Mouse (Mus musculus): ENCODE results near the gene Fhod1. TPM values are rescaled to one million over a fixed set of nuclear protein-coding genes. Genes with fewer than 3 reads are reported as not detected.

The Fhod1 gene
- polyA plus RNA-seq, 1 experiment from 2014 or later: 0.63 TPM

- Histone ChIP-seq H3K27ac (replicated peaks) (no peak overlapping the region), H3K36me3 (no peaks in the 10 kb centered on the region), H3K4me1 (replicated peaks) (peaks cover 43% of the 10 kb centered on the region), H3K27me3 (peaks cover 16% of the 10 kb centered on the region), H3K4me3 (peak overlapping the region; percentile 72), H3K4me2 (peak overlapping the region; percentile 96), H3K9ac (peak overlapping the region; percentile 81), H3K9me3 (no peaks in the 10 kb centered on the region)
- WGBS: 2% methylated on average over 34 of the region's 34 CpGs
- ATAC-seq (ENCODE audit: low read depth): peak; percentile 10
Observed at GRCm38 (mm10) chr8:105346611-105347427, 934 bp downstream of the Fhod1 start.

GRCm38 (mm10) chr8:105345061-105345975 lies 2.4 kb downstream of the Fhod1 start:
- Histone ChIP-seq H3K36me3 (no peaks in the 10 kb centered on the region), H3K27ac (replicated peaks) (no peak overlapping the region), H3K4me2 (no peak overlapping the region), H3K9ac (no peak overlapping the region), H3K4me3 (no peak overlapping the region), H3K9me3 (no peaks in the 10 kb centered on the region), H3K4me1 (replicated peaks) (peaks cover 40% of the 10 kb centered on the region), H3K27me3 (peaks cover 16% of the 10 kb centered on the region)
- ATAC-seq (ENCODE audit: low read depth): no peak
- WGBS: 75% methylated on average over 7 of the region's 7 CpGs

GRCm38 (mm10) chr8:105343791-105344574 lies 3.8 kb downstream of the Fhod1 start:
- peaks cover 29% of the 10 kb centered on the region for H3K4me1 ChIP-seq (replicated peaks)
- no peaks in the 10 kb centered on the region for H3K36me3 ChIP-seq
- H3K9ac ChIP-seq: 0 out of 2 replicates have a peak overlapping the region, but pooled peaks have one; percentile 22
- ATAC-seq (ENCODE audit: low read depth): no peak
- H3K4me3 ChIP-seq: no peak overlapping the region
- peaks cover 16% of the 10 kb centered on the region for H3K27me3 ChIP-seq
- no peak overlapping the region for H3K27ac ChIP-seq (replicated peaks)
- H3K4me2 ChIP-seq: no peak overlapping the region
- no peaks in the 10 kb centered on the region for H3K9me3 ChIP-seq
- 77% methylated on average over 8 of the region's 8 CpGs for WGBS

- Histone ChIP-seq H3K9ac (no peak overlapping the region), H3K9me3 (no peaks in the 10 kb centered on the region), H3K4me1 (replicated peaks) (peaks cover 20% of the 10 kb centered on the region), H3K36me3 (no peaks in the 10 kb centered on the region), H3K4me2 (no peak overlapping the region), H3K4me3 (no peak overlapping the region), H3K27ac (replicated peaks) (no peak overlapping the region), H3K27me3 (peaks cover 16% of the 10 kb centered on the region)
- WGBS: 76% methylated on average over 4 of the region's 4 CpGs
- no peak for ATAC-seq (ENCODE audit: low read depth)
Observed at GRCm38 (mm10) chr8:105342768-105343167, 5.0 kb downstream of the Fhod1 start.

GRCm38 (mm10) chr8:105341399-105341798 lies 6.4 kb downstream of the Fhod1 start:
- no peak for ATAC-seq (ENCODE audit: low read depth)
- Histone ChIP-seq H3K4me2 (no peak overlapping the region), H3K4me1 (replicated peaks) (peaks cover 7% of the 10 kb centered on the region; the same call in 1 of the 2 replicates), H3K27me3 (peaks cover 3% of the 10 kb centered on the region), H3K36me3 (0 out of 2 replicates have a peak, but pooled peaks cover 4% of the 10 kb centered on the region), H3K27ac (replicated peaks) (no peak overlapping the region), H3K4me3 (no peak overlapping the region), H3K9ac (no peak overlapping the region), H3K9me3 (no peaks in the 10 kb centered on the region)
- WGBS: 51% methylated on average over 8 of the region's 8 CpGs

- WGBS: 81% methylated on average over 6 of the region's 6 CpGs
- Histone ChIP-seq H3K4me1 (replicated peaks) (0 out of 2 replicates have a peak, but pooled peaks cover 5% of the 10 kb centered on the region), H3K4me2 (no peak overlapping the region), H3K27me3 (no peaks in the 10 kb centered on the region), H3K9ac (no peak overlapping the region), H3K36me3 (0 out of 2 replicates have a peak, but pooled peaks cover 7% of the 10 kb centered on the region), H3K9me3 (no peaks in the 10 kb centered on the region), H3K4me3 (no peak overlapping the region), H3K27ac (replicated peaks) (no peak overlapping the region)
- no peak for ATAC-seq (ENCODE audit: low read depth)
Observed at GRCm38 (mm10) chr8:105339886-105340635, 7.7 kb downstream of the Fhod1 start.

GRCm38 (mm10) chr8:105338992-105339391 lies 8.8 kb downstream of the Fhod1 start:
- H3K9ac ChIP-seq: no peak overlapping the region
- H3K27me3 ChIP-seq: no peaks in the 10 kb centered on the region
- 55% methylated on average over 4 of the region's 4 CpGs for WGBS

GRCm38 (mm10) chr8:105336373-105337130 lies 11.2 kb downstream of the Fhod1 start:
- peak overlapping the region; percentile 3; the same call in 1 of the 2 replicates for H3K4me3 ChIP-seq
- H3K4me1 ChIP-seq (replicated peaks): 0 out of 2 replicates have a peak, but pooled peaks cover 4% of the 10 kb centered on the region
- WGBS: 45% methylated on average over 32 of the region's 32 CpGs
- no peaks in the 10 kb centered on the region for H3K9me3 ChIP-seq
- no peaks in the 10 kb centered on the region for H3K27me3 ChIP-seq
- ATAC-seq (ENCODE audit: low read depth): peak; percentile 51
- peaks cover 30% of the 10 kb centered on the region for H3K36me3 ChIP-seq
- H3K4me2 ChIP-seq: peak overlapping the region; percentile 16; the same call in 1 of the 2 replicates
- H3K9ac ChIP-seq: no peak overlapping the region
- no peak overlapping the region for H3K27ac ChIP-seq (replicated peaks)

More at GRCm38 (mm10) chr8:105338992-105339391, 8.8 kb downstream of the Fhod1 start:
- Histone ChIP-seq H3K36me3 (peaks cover 18% of the 10 kb centered on the region), H3K27ac (replicated peaks) (no peak overlapping the region), H3K9me3 (no peaks in the 10 kb centered on the region), H3K4me1 (replicated peaks) (0 out of 2 replicates have a peak, but pooled peaks cover 5% of the 10 kb centered on the region), H3K4me2 (no peak overlapping the region), H3K4me3 (no peak overlapping the region)
- ATAC-seq (ENCODE audit: low read depth): no peak

- Histone ChIP-seq H3K4me1 (replicated peaks) (peaks cover 4% of the 10 kb centered on the region), H3K4me3 (no peak overlapping the region), H3K27me3 (no peaks in the 10 kb centered on the region), H3K36me3 (peaks cover 67% of the 10 kb centered on the region), H3K9me3 (no peaks in the 10 kb centered on the region), H3K4me2 (no peak overlapping the region), H3K9ac (no peak overlapping the region), H3K27ac (replicated peaks) (no peak overlapping the region)
- no peak for ATAC-seq (ENCODE audit: low read depth)
- WGBS: 81% methylated on average over 2 of the region's 2 CpGs
Observed at GRCm38 (mm10) chr8:105332523-105332922, 15.2 kb downstream of the Fhod1 start.

- Histone ChIP-seq H3K4me1 (replicated peaks) (peaks cover 10% of the 10 kb centered on the region), H3K9ac (no peak overlapping the region), H3K27ac (replicated peaks) (no peak overlapping the region), H3K36me3 (peaks cover 67% of the 10 kb centered on the region), H3K4me3 (no peak overlapping the region), H3K4me2 (no peak overlapping the region), H3K27me3 (no peaks in the 10 kb centered on the region), H3K9me3 (no peaks in the 10 kb centered on the region)
- WGBS: 93% methylated on average over 9 of the region's 9 CpGs
- no peak for ATAC-seq (ENCODE audit: low read depth)
Observed at GRCm38 (mm10) chr8:105331931-105332330, 15.8 kb downstream of the Fhod1 start.
